Mouse (Mus musculus) heart, postnatal 0 days (tissue): ENCODE data around the gene Arl15.

ENCODE experiments used
- CTCF ChIP-seq: IDR thresholded peaks from 2 replicates; pipeline ENCODE4 v1.5.1; 2016; ENCODE audit warnings: antibody characterized with exemption, control low read depth, low read depth
- EP300 ChIP-seq: IDR thresholded peaks from 2 replicates; pipeline ENCODE4 v1.6.1; 2016; ENCODE audit warnings: antibody characterized with exemption, low read depth

DNA sequence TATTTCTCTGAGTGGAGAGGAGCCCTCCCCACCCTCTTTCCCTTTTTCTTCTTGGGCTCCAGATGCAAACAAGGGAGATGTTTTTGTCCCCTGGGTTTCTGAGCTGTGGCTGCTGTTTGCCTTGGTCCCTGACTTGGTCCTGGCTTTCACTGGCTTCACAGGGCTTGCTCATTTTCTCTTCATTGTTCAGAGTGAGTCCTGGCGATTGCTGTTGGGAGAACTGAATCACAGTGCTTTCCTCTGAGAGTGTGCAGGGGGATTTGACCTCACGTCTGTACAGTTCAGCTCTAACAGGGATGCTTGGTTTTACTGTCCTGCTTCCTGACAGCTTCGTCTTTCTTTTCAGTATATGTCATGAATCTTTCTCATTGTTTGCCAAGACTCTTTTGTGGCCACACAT lies 254.4 kb downstream of the Arl15 start:
- TF ChIP-seq EP300 (no peak), CTCF (no peak)
